In the genomic region with DNA sequence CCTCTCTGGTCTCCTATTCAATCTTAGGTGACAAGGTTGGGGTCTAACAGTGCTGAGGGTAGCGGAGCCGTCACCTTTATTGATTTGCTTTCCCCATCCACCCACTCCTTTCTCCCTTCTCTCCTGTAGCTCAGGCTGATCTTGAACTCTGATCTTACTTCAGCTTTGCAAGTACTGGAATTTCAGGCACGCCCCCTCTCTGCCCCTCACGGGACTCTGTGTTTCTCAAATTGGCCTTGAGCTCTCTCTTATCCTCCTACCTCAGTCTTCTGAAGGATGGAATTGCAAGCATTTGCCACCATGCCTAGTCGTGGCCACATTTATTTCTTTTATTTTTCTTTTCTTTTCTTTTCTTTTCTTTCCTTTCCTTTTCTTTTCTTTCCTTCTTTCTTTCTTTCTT, we compare ENCODE assay signal across 24 mouse cellular contexts. TPM values are rescaled to one million over a fixed set of nuclear protein-coding genes. Genes with fewer than 3 reads are reported as not detected.
DNase-seq lines count a peak whose midpoint lies in the region; ATAC-seq and TF ChIP-seq lines count a peak whose summit lies in the region.
"Had no signal": no experiment of that assay in that cellular context is flagged by ENCODE, and none has a peak within 500 bp of the region (broad histone marks: within the 10 kb centered on the region; RNA-seq: fewer than 3 reads in every experiment).

No protein-coding gene starts in this region.

- no peaks in the 10 kb centered on the region for H3K27me3 ChIP-seq in liver, embryonic 13.5 days
- H3K27me3 ChIP-seq in liver, embryonic 11.5 days (replicated peaks; ENCODE audit: control insufficient read depth, insufficient read depth, low read length) = no peaks in the 10 kb centered on the region; the same call in 1 of the 2 replicates
- H3K27me3 ChIP-seq in liver, postnatal 0 days (ENCODE audit: insufficient read depth, low read length) = no peaks in the 10 kb centered on the region
- H3K27me3 ChIP-seq in intestine, postnatal 0 days (replicated peaks; ENCODE audit: control insufficient read depth, insufficient read depth, low read length) = no peaks in the 10 kb centered on the region
- H3K27me3 ChIP-seq in neural tube, embryonic 15.5 days (replicated peaks) = no peaks in the 10 kb centered on the region
- H3K27me3 ChIP-seq: embryonic facial prominence, embryonic 12.5 days; embryonic facial prominence, embryonic 15.5 days; forebrain, embryonic 12.5 days; forebrain, embryonic 15.5 days; hindbrain, embryonic 12.5 days; hindbrain, embryonic 15.5 days had no signal

- TF ChIP-seq POLR2A in bone marrow, adult 2 months (IDR thresholded peaks at IDR 0.05; ENCODE audit: borderline replicate concordance, control insufficient read depth, low read depth, low read length) = no peak

- no peak for DNase-seq in liver, embryonic 13.5 days
- no peak for DNase-seq in liver, embryonic 11.5 days (ENCODE audit: low spot score)
- DNase-seq in R1 (ENCODE audit: low read depth, low spot score) = peak; percentile 61
- no peak for DNase-seq in liver, postnatal 0 days
- DNase-seq: adrenal gland, postnatal 10 days; adrenal gland, postnatal 36 days; cerebellum, adult 11 months; cerebellum, adult 2 months; cerebellum, adult 9-11 months; cerebellum, postnatal 25 days; gastrocnemius, postnatal 25 days had no signal

- H3K9ac ChIP-seq in liver, embryonic 13.5 days = 0 out of 2 replicates have a peak overlapping the region, but pooled peaks have one; percentile 34
- H3K9ac ChIP-seq in liver, embryonic 11.5 days (ENCODE audit: low read depth, low read length) = no peak overlapping the region
- H3K9ac ChIP-seq in liver, postnatal 0 days (replicated peaks) = no peak overlapping the region
- H3K9ac ChIP-seq in intestine, postnatal 0 days (ENCODE audit: low read depth, low read length) = no peak overlapping the region
- no peak overlapping the region for H3K9ac ChIP-seq in neural tube, embryonic 15.5 days (replicated peaks)
- H3K9ac ChIP-seq: embryonic facial prominence, embryonic 12.5 days; embryonic facial prominence, embryonic 15.5 days; forebrain, embryonic 12.5 days; forebrain, embryonic 15.5 days; hindbrain, embryonic 12.5 days; hindbrain, embryonic 15.5 days had no signal

- no peak overlapping the region for H3K4me2 ChIP-seq in liver, embryonic 13.5 days
- no peak overlapping the region for H3K4me2 ChIP-seq in liver, embryonic 11.5 days
- peak overlapping the region; percentile 15; the same call in 1 of the 2 replicates for H3K4me2 ChIP-seq in liver, postnatal 0 days (ENCODE audit: low read depth, low read length)
- no peak overlapping the region for H3K4me2 ChIP-seq in intestine, postnatal 0 days (replicated peaks; ENCODE audit: low read depth)
- no peak overlapping the region for H3K4me2 ChIP-seq in neural tube, embryonic 15.5 days
- H3K4me2 ChIP-seq: embryonic facial prominence, embryonic 12.5 days; embryonic facial prominence, embryonic 15.5 days; forebrain, embryonic 12.5 days; forebrain, embryonic 15.5 days; heart, embryonic 11.5 days; hindbrain, embryonic 12.5 days; hindbrain, embryonic 15.5 days had no signal

- no peak for TF ChIP-seq CTCF in bone marrow, adult 2 months (IDR thresholded peaks at IDR 0.05; ENCODE audit: control insufficient read depth, insufficient read depth, low read length)
- TF ChIP-seq CTCF in liver, postnatal 0 days (IDR thresholded peaks at IDR 0.05; ENCODE audit: low read depth) = no peak
- no peak for TF ChIP-seq CTCF in intestine, postnatal 0 days (IDR thresholded peaks at IDR 0.05; ENCODE audit: low read depth)

- ATAC-seq in liver, embryonic 13.5 days (ENCODE audit: low read depth) = no peak
- no peak for ATAC-seq in liver, embryonic 11.5 days (replicated peaks; ENCODE audit: low FRiP score)
- no peak for ATAC-seq in liver, postnatal 0 days
- ATAC-seq in intestine, postnatal 0 days = no peak
- no peak for ATAC-seq in neural tube, embryonic 15.5 days (ENCODE audit: low FRiP score)
- ATAC-seq: forebrain, embryonic 15.5 days had no signal

- H3K9me3 ChIP-seq in liver, embryonic 13.5 days (replicated peaks) = no peaks in the 10 kb centered on the region
- no peaks in the 10 kb centered on the region for H3K9me3 ChIP-seq in liver, embryonic 11.5 days (ENCODE audit: control insufficient read depth, low read length)
- 0 out of 2 replicates have a peak, but pooled peaks cover 2% of the 10 kb centered on the region for H3K9me3 ChIP-seq in liver, postnatal 0 days (ENCODE audit: low read length)
- H3K9me3 ChIP-seq in intestine, postnatal 0 days (ENCODE audit: control insufficient read depth) = no peaks in the 10 kb centered on the region
- no peaks in the 10 kb centered on the region for H3K9me3 ChIP-seq in neural tube, embryonic 15.5 days (replicated peaks)
- H3K9me3 ChIP-seq: embryonic facial prominence, embryonic 12.5 days; embryonic facial prominence, embryonic 15.5 days; forebrain, embryonic 15.5 days; G1E; hindbrain, embryonic 12.5 days; hindbrain, embryonic 15.5 days had no signal

- no peaks in the 10 kb centered on the region for H3K36me3 ChIP-seq in liver, embryonic 13.5 days
- H3K36me3 ChIP-seq in liver, embryonic 11.5 days (ENCODE audit: control insufficient read depth, insufficient read depth, low read length) = no peaks in the 10 kb centered on the region
- H3K36me3 ChIP-seq in liver, postnatal 0 days (replicated peaks; ENCODE audit: insufficient read depth, low read length) = no peaks in the 10 kb centered on the region
- no peaks in the 10 kb centered on the region for H3K36me3 ChIP-seq in intestine, postnatal 0 days (ENCODE audit: control insufficient read depth, insufficient read depth)
- no peaks in the 10 kb centered on the region for H3K36me3 ChIP-seq in neural tube, embryonic 15.5 days
- H3K36me3 ChIP-seq: embryonic facial prominence, embryonic 12.5 days; embryonic facial prominence, embryonic 15.5 days; forebrain, embryonic 12.5 days; forebrain, embryonic 15.5 days; G1E; hindbrain, embryonic 12.5 days; hindbrain, embryonic 15.5 days had no signal

- H3K4me1 ChIP-seq in liver, embryonic 13.5 days (replicated peaks) = peaks cover 35% of the 10 kb centered on the region
- H3K4me1 ChIP-seq in liver, embryonic 11.5 days (replicated peaks; ENCODE audit: control insufficient read depth, insufficient read depth, low read length) = peaks cover 7% of the 10 kb centered on the region
- H3K4me1 ChIP-seq in bone marrow, adult 2 months (ENCODE audit: control insufficient read depth, insufficient read depth, low read length) = peaks cover 13% of the 10 kb centered on the region
- H3K4me1 ChIP-seq in liver, postnatal 0 days (ENCODE audit: insufficient read depth) = peaks cover 21% of the 10 kb centered on the region
- H3K4me1 ChIP-seq in intestine, postnatal 0 days (replicated peaks; ENCODE audit: control insufficient read depth, insufficient read depth, low read length) = no peaks in the 10 kb centered on the region
- no peaks in the 10 kb centered on the region for H3K4me1 ChIP-seq in neural tube, embryonic 15.5 days
- H3K4me1 ChIP-seq: embryonic facial prominence, embryonic 12.5 days; embryonic facial prominence, embryonic 15.5 days; forebrain, embryonic 12.5 days; forebrain, embryonic 15.5 days; hindbrain, embryonic 12.5 days; hindbrain, embryonic 15.5 days had no signal

- WGBS in liver, embryonic 13.5 days (ENCODE audit: insufficient replicate concordance) = 71% methylated on average over 5 of the region's 5 CpGs
- 84% methylated on average over 5 of the region's 5 CpGs for WGBS in liver, embryonic 11.5 days
- WGBS in bone marrow, adult 2 months = 57% methylated on average over 5 of the region's 5 CpGs
- WGBS in liver, postnatal 0 days (ENCODE audit: insufficient replicate concordance) = 60% methylated on average over 5 of the region's 5 CpGs
- WGBS in intestine, postnatal 0 days = 74% methylated on average over 5 of the region's 5 CpGs
- whole genome bisulfite sequencing in neural tube, embryonic 15.5 days = 86% methylated on average over 5 of the region's 5 CpGs

- TF ChIP-seq EP300 in liver, postnatal 0 days (IDR thresholded peaks at IDR 0.05; ENCODE audit: low read depth) = no peak

- peak overlapping the region; percentile 26; the same call in 1 of the 2 replicates for H3K27ac ChIP-seq in liver, embryonic 13.5 days
- H3K27ac ChIP-seq in liver, embryonic 11.5 days (ENCODE audit: low read depth, low read length) = no peak overlapping the region
- H3K27ac ChIP-seq in bone marrow, adult 2 months (ENCODE audit: control insufficient read depth, insufficient read depth, low read depth, low read length, poor library complexity) = peak overlapping the region; percentile 48
- H3K27ac ChIP-seq in liver, postnatal 0 days (ENCODE audit: low read depth) = no peak overlapping the region
- H3K27ac ChIP-seq in intestine, postnatal 0 days (ENCODE audit: low read depth, low read length) = no peak overlapping the region
- no peak overlapping the region for H3K27ac ChIP-seq in neural tube, embryonic 15.5 days (replicated peaks)
- H3K27ac ChIP-seq: embryonic facial prominence, embryonic 12.5 days; embryonic facial prominence, embryonic 15.5 days; forebrain, embryonic 12.5 days; forebrain, embryonic 15.5 days; hindbrain, embryonic 12.5 days; hindbrain, embryonic 15.5 days had no signal

- H3K4me3 ChIP-seq in liver, embryonic 13.5 days (replicated peaks) = no peak overlapping the region
- H3K4me3 ChIP-seq in liver, embryonic 11.5 days (ENCODE audit: low read depth, low read length) = no peak overlapping the region
- H3K4me3 ChIP-seq in bone marrow, adult 2 months (replicated peaks; ENCODE audit: control insufficient read depth, low read depth, low read length) = peak overlapping the region; percentile 52
- H3K4me3 ChIP-seq in liver, postnatal 0 days (ENCODE audit: low read depth, low read length) = peak overlapping the region; percentile 27
- H3K4me3 ChIP-seq in intestine, postnatal 0 days (ENCODE audit: low read depth, low read length) = no peak overlapping the region
- no peak overlapping the region for H3K4me3 ChIP-seq in neural tube, embryonic 15.5 days (replicated peaks)
- H3K4me3 ChIP-seq: embryonic facial prominence, embryonic 12.5 days; embryonic facial prominence, embryonic 15.5 days; forebrain, embryonic 12.5 days; forebrain, embryonic 15.5 days; hindbrain, embryonic 12.5 days; hindbrain, embryonic 15.5 days had no signal

RNA-seq across cellular contexts. Expression of a gene that starts 54.4 kb away (rescaled TPM):
- polyA plus RNA-seq in liver, embryonic 13.5 days (2015; fragmentation: Nextera tagmentation; extraction: Ambion mirVana) = not detected in 2 replicates
- not detected in 2 replicates for polyA plus RNA-seq in liver, embryonic 11.5 days (2014; fragmentation: Nextera tagmentation; extraction: Ambion mirVana)
- polyA plus RNA-seq in bone marrow, adult 2 months (2011; ENCODE audit: insufficient read depth, insufficient read length, low replicate concordance, missing spikeins) = not detected in 2 replicates
- polyA plus RNA-seq in liver, postnatal 0 days (2015; fragmentation: Nextera tagmentation; extraction: Ambion mirVana) = not detected in 2 replicates
- polyA plus RNA-seq in intestine, postnatal 0 days (2015; fragmentation: Nextera tagmentation; extraction: Ambion mirVana) = 3.8 and 4.7 TPM in 2 replicates
- polyA plus RNA-seq in neural tube, embryonic 15.5 days (2015; fragmentation: Nextera tagmentation; extraction: Ambion mirVana) = 0.20 TPM in 1 of 2 replicates, not detected in the other
- polyA plus RNA-seq: cerebellum, adult 2 months; embryonic facial prominence, embryonic 12.5 days; embryonic facial prominence, embryonic 15.5 days; forebrain, embryonic 12.5 days; forebrain, embryonic 15.5 days; G1E; heart, embryonic 14.5 days; heart, postnatal 0 days; hindbrain, embryonic 12.5 days had no signal

RNA-seq across cellular contexts. Expression of a gene that starts 58.2 kb away (rescaled TPM):
- 262 and 322 TPM in 2 replicates for polyA plus RNA-seq in liver, embryonic 13.5 days (2015; fragmentation: Nextera tagmentation; extraction: Ambion mirVana)
- polyA plus RNA-seq in liver, embryonic 11.5 days (2014; fragmentation: Nextera tagmentation; extraction: Ambion mirVana) = 220 and 245 TPM in 2 replicates
- polyA plus RNA-seq in bone marrow, adult 2 months (2011; ENCODE audit: insufficient read depth, insufficient read length, low replicate concordance, missing spikeins) = 210 and 334 TPM in 2 replicates
- 85.1 and 103 TPM in 2 replicates for polyA plus RNA-seq in liver, postnatal 0 days (2015; fragmentation: Nextera tagmentation; extraction: Ambion mirVana)
- polyA plus RNA-seq in intestine, postnatal 0 days (2015; fragmentation: Nextera tagmentation; extraction: Ambion mirVana) = 23.1 and 23.7 TPM in 2 replicates
- 32.7 and 33.1 TPM in 2 replicates for polyA plus RNA-seq in neural tube, embryonic 15.5 days (2015; fragmentation: Nextera tagmentation; extraction: Ambion mirVana)

Comparison
In these comparisons a context has a peak if more than half of its experiments do, and no peak if none do; other contexts are left out.
1. H3K27ac ChIP-seq: peak in liver, embryonic 13.5 days (single experiment) and bone marrow, adult 2 months (single experiment); none in liver, embryonic 11.5 days (single experiment), liver, postnatal 0 days (single experiment), intestine, postnatal 0 days (single experiment) and neural tube, embryonic 15.5 days (single experiment).
2. H3K4me3 ChIP-seq: peak in bone marrow, adult 2 months (single experiment) and liver, postnatal 0 days (single experiment); none in liver, embryonic 13.5 days (single experiment), liver, embryonic 11.5 days (single experiment), intestine, postnatal 0 days (single experiment) and neural tube, embryonic 15.5 days (single experiment).